Mouse (Mus musculus): Measurements from ENCODE around the gene Gclc. TPM values are rescaled to one million over a fixed set of nuclear protein-coding genes. Genes with fewer than 3 reads are reported as not detected.

Gclc gene
- 19.3 and 28.2 TPM in 2 replicates for polyA plus RNA-seq (2012; rRNA removed; ENCODE audit: low replicate concordance)

GRCm38 (mm10) chr9:77753853-77754727, at the start of gene Gclc:
Gclc (plus strand) TSS chr9:77754535.

Other genes with a start within 250 kb of the Gclc start
- 10.3 and 15.4 TPM in 2 replicates for gene Lrrc1, start 209.7 kb upstream of the Gclc start, polyA plus RNA-seq (2012; rRNA removed; ENCODE audit: low replicate concordance)
- gene Klhl31, start 118.0 kb upstream of the Gclc start, polyA plus RNA-seq (2012; rRNA removed; ENCODE audit: low replicate concordance): 26.9 TPM in 1 of 2 replicates, not detected in the other
- 44.8 and 145 TPM in 2 replicates for gene Elovl5, start 162.8 kb downstream of the Gclc start, polyA plus RNA-seq (2012; rRNA removed; ENCODE audit: low replicate concordance)